Mouse (Mus musculus): ENCODE measurements at regions not wholly inside any gene's neighbourhood (a gene's known extent, or its start where the extent isn't known, plus 50 kb on each side); places are given as distances from the start of the nearest gene placed in this dataset.

DNA sequence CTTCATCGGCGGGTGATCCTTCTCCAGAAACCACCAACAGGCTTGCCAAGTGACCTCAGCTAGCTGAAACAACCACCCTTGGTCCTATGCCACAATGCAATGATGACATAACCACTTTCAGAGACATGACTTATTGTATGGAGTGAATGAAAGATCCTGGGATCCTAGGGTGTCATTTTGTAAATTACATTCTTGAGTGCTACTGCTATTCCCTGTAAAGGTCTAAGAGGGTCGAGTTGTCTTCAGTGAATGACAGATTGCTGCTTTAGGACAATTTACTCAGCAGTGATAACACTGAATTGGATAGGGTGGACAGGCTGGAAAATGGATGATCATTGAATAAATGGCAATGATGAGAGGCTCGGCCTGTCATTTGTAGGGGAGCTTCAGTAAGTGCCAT is 692.4 kb downstream of the Gm9008 start:
- no peak overlapping the region for H3K27ac ChIP-seq
- no peak overlapping the region for H3K4me3 ChIP-seq
- TF ChIP-seq CTCF (conservative IDR thresholded peaks at IDR 0.05) = no peak
- no peak for DNase-seq (ENCODE audit: low spot score in 2 of 2)

DNA sequence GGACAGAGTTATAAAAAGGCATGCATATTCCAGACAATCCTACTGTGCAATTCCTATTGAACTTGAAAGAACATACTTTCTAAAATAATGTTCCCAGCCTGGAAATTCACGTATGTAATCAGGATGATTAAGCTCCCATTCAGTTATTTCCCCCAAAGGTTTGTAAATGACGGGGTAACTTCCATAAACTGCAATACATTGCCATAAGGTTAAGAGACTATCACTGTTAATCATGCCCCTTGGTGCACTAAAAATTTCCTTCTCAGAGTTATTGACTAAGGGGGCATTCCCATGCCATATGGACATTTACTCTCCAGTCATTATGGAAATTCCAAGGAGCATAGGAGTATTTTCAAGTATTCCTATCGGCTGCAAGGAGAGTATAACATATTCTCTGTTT is 697.6 kb downstream of the Gm9008 start:
- Histone ChIP-seq H3K4me3 (no peak overlapping the region), H3K27ac (no peak overlapping the region)
- no peak for DNase-seq (ENCODE audit: low spot score in 2 of 2)
- no peak for TF ChIP-seq CTCF (conservative IDR thresholded peaks at IDR 0.05)

DNA sequence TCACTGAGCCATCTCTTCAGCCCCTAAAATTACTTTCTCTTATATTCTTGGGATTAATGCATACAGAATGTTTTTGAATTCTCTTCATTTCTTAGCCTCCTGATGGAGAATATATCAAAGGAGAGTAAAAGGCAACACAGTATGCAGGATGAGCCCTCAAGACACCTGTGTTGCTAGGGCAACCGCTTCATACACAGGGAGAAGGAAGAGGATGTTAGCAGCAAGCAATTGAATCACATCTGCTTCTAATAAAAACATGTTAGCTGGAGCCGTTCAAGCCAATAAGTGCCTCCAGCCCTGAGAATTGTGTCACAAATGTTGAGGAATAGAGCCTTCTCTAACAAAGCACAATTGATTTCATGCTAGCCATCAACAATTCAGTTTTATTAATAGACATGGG is 698.0 kb downstream of the Gm9008 start:
- no peak overlapping the region for H3K4me3 ChIP-seq
- DNase-seq (ENCODE audit: low spot score in 2 of 2) = no peak
- TF ChIP-seq CTCF (conservative IDR thresholded peaks at IDR 0.05) = no peak
- no peak overlapping the region for H3K27ac ChIP-seq

DNA sequence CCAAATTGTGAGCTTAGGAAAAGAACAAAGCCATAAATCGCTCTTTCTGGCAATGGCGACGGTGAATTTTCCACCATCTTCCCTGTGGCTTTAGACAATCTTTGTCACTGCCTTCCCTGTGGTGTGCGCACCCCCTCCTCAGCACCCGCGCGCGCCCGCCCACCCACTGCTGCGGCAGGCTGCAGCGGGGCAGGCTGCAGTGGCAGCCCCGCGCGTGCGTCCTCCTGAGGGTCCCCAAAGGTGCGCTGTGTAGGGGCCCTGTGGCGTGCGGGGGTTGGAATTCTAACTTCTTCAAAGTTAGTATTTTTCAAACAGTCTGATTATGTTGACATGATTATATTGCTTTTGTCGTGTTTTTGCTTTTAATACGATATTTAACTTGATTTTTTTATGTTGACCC is 714.9 kb downstream of the Gm9008 start:
- no peak for TF ChIP-seq CTCF (conservative IDR thresholded peaks at IDR 0.05)
- Histone ChIP-seq H3K27ac (no peak overlapping the region), H3K4me3 (no peak overlapping the region)
- DNase-seq (ENCODE audit: low spot score in 2 of 2) = no peak

DNA sequence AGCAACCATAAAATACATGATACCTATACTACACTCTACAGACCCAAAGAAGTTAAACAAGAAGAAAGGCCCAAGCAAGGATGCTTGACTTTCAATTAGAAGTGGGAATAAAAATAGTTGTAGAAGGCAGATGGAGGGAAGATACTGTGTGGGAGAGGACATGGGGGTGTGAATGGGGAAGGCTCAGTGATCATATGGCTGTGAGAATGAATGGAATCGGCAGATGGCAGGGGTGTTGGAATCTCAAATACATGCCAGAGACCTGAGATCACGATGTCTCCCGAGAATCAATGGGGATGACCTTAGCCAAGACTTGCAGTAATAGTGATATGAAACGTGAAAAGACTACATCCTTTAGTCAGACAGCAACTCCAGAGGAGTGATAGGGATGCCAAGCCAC is 734.5 kb downstream of the Gm9008 start:
- Histone ChIP-seq H3K4me3 (no peak overlapping the region), H3K27ac (no peak overlapping the region)
- TF ChIP-seq CTCF (conservative IDR thresholded peaks at IDR 0.05) = no peak
- DNase-seq (ENCODE audit: low spot score in 2 of 2) = peak; percentile 11 to 12

DNA sequence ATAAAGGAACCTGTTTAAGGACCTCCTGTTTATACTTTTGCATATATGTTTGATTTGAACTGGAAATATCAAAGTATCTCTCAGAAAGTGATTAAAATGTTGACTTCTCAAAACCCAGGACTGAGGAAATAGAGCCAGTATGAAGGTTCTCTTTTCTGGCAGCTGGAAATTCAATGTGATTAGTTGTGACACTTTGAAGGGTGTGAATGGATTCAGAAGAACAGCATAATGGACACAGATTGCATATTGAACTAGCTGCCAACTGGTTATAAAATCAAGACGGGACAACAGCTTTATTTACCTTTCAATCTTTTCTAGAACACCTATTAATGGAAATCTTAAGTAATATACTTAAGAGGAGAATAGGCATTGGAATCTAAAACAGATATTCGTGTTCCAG is 741.4 kb downstream of the Gm9008 start:
- Histone ChIP-seq H3K27ac (no peak overlapping the region), H3K4me3 (no peak overlapping the region)
- TF ChIP-seq CTCF (conservative IDR thresholded peaks at IDR 0.05) = no peak
- DNase-seq (ENCODE audit: low spot score in 2 of 2) = no peak
